11 mouse cellular contexts compared by ENCODE assay signal in genomic region chr9:100505498-100505897, GRCm38 (mm10). TPM values are rescaled to one million over a fixed set of nuclear protein-coding genes. Genes with fewer than 3 reads are reported as not detected.
DNase-seq lines count a peak whose midpoint lies in the region; ATAC-seq and TF ChIP-seq lines count a peak whose summit lies in the region.
"Had no signal": no experiment of that assay in that cellular context is flagged by ENCODE, and none has a peak within 500 bp of the region (broad histone marks: within the 10 kb centered on the region; RNA-seq: fewer than 3 reads in every experiment).

No protein-coding gene starts in this region.

- H3K4me2 ChIP-seq in heart, postnatal 0 days (ENCODE audit: low read depth, low read length): peak overlapping the region; percentile 44
- H3K4me2 ChIP-seq in lung, embryonic 16.5 days (ENCODE audit: low read depth, low read length): peak overlapping the region; percentile 29
- H3K4me2 ChIP-seq in stomach, postnatal 0 days (replicated peaks; ENCODE audit: low read depth): peak overlapping the region; percentile 37

- no peaks in the 10 kb centered on the region for H3K9me3 ChIP-seq in heart, postnatal 0 days (replicated peaks; ENCODE audit: control insufficient read depth, low read length)
- no peaks in the 10 kb centered on the region for H3K9me3 ChIP-seq in lung, embryonic 16.5 days (ENCODE audit: control insufficient read depth, low read length)
- no peaks in the 10 kb centered on the region for H3K9me3 ChIP-seq in stomach, postnatal 0 days (ENCODE audit: control insufficient read depth, low read length)

- H3K4me1 ChIP-seq in cerebellum, adult 2 months (ENCODE audit: control insufficient read depth, insufficient read depth, low read length): no peaks in the 10 kb centered on the region; the same call in 1 of the 2 replicates
- no peaks in the 10 kb centered on the region; the same call in 1 of the 2 replicates for H3K4me1 ChIP-seq in heart, postnatal 0 days (ENCODE audit: control insufficient read depth, insufficient read depth)
- no peaks in the 10 kb centered on the region for H3K4me1 ChIP-seq in lung, embryonic 16.5 days (replicated peaks; ENCODE audit: control insufficient read depth, insufficient read depth, low read length)
- no peaks in the 10 kb centered on the region for H3K4me1 ChIP-seq in stomach, postnatal 0 days (replicated peaks; ENCODE audit: control insufficient read depth, insufficient read depth)

- TF ChIP-seq CTCF in cerebellum, adult 2 months (IDR thresholded peaks at IDR 0.05; ENCODE audit: borderline replicate concordance, insufficient read depth, low read depth, low read length): no peak
- TF ChIP-seq CTCF in heart, postnatal 0 days (IDR thresholded peaks at IDR 0.05; ENCODE audit: low read depth): no peak
- no peak for TF ChIP-seq CTCF in stomach, postnatal 0 days (IDR thresholded peaks at IDR 0.05; ENCODE audit: low read depth)

- no peaks in the 10 kb centered on the region for H3K36me3 ChIP-seq in heart, postnatal 0 days (replicated peaks; ENCODE audit: control insufficient read depth, insufficient read depth, low read length)
- peaks cover 3% of the 10 kb centered on the region for H3K36me3 ChIP-seq in lung, embryonic 16.5 days (ENCODE audit: control insufficient read depth, insufficient read depth, low read length)
- H3K36me3 ChIP-seq in stomach, postnatal 0 days (ENCODE audit: control insufficient read depth, insufficient read depth, low read length): no peaks in the 10 kb centered on the region

- no peak for TF ChIP-seq POLR2A in cerebellum, adult 2 months (IDR thresholded peaks at IDR 0.05; ENCODE audit: borderline replicate concordance, insufficient read depth, low read length)

- ATAC-seq in heart, postnatal 0 days (ENCODE audit: insufficient read depth, low read depth): no peak
- ATAC-seq in lung, embryonic 16.5 days (ENCODE audit: low read depth): no peak
- no peak for ATAC-seq in stomach, postnatal 0 days (ENCODE audit: low FRiP score, low TSS enrichment)

- H3K27ac ChIP-seq in cerebellum, adult 2 months (ENCODE audit: insufficient read depth, low read length): peak overlapping the region; percentile 52
- peak overlapping the region; percentile 65 for H3K27ac ChIP-seq in heart, postnatal 0 days (ENCODE audit: low read depth)
- no peak overlapping the region for H3K27ac ChIP-seq in lung, embryonic 16.5 days (ENCODE audit: low read length)
- H3K27ac ChIP-seq in stomach, postnatal 0 days (replicated peaks): peak overlapping the region; percentile 66

- no peaks in the 10 kb centered on the region; the same call in 1 of the 2 replicates for H3K27me3 ChIP-seq in cerebellum, adult 2 months (ENCODE audit: control insufficient read depth, insufficient read depth, low read length)
- no peaks in the 10 kb centered on the region for H3K27me3 ChIP-seq in heart, postnatal 0 days (ENCODE audit: control insufficient read depth, insufficient read depth, low read length)
- no peaks in the 10 kb centered on the region for H3K27me3 ChIP-seq in lung, embryonic 16.5 days (ENCODE audit: control insufficient read depth, insufficient read depth, low read depth, low read length)
- no peaks in the 10 kb centered on the region for H3K27me3 ChIP-seq in stomach, postnatal 0 days (ENCODE audit: control insufficient read depth, insufficient read depth, low read length)

- intact Hi-C loops in heart, postnatal 14 days (cut with DNase I): loop anchor here (5.0 kb wide), 1 partner anchor 42 kb away; the partner anchor contains the start of gene Nck1

- peak; percentile 38 to 61 for DNase-seq in cerebellum, adult 2 months
- DNase-seq in cerebellum, postnatal 10 days: no peak
- no peak for DNase-seq in heart, postnatal 0 days (ENCODE audit: low spot score)
- no peak for DNase-seq in heart, postnatal 14 days
- no peak for DNase-seq in lung, postnatal 25 days (ENCODE audit: low spot score)
- DNase-seq in stomach, postnatal 0 days (ENCODE audit: low spot score): no peak
- DNase-seq in layer of hippocampus, adult 9-11 months: no peak
- DNase-seq: adrenal gland, postnatal 36 days; heart, postnatal 36 days; kidney, postnatal 10 days had no signal

- no peak for TF ChIP-seq EP300 in heart, postnatal 0 days (IDR thresholded peaks at IDR 0.05; ENCODE audit: low read depth)
- no peak for TF ChIP-seq EP300 in stomach, postnatal 0 days (optimal IDR thresholded peaks at IDR 0.05)

- H3K9ac ChIP-seq in heart, postnatal 0 days (replicated peaks; ENCODE audit: low read depth, low read length): peak overlapping the region; percentile 4; the same call in 1 of the 2 replicates
- H3K9ac ChIP-seq in lung, embryonic 16.5 days (ENCODE audit: low read length): no peak overlapping the region
- H3K9ac ChIP-seq in stomach, postnatal 0 days (ENCODE audit: low read length): no peak overlapping the region

- WGBS in cerebellum, adult 2 months: 6% methylated on average over 4 of the region's 4 CpGs
- 87% methylated on average over 4 of the region's 4 CpGs for WGBS in heart, postnatal 0 days
- WGBS in lung, embryonic 16.5 days: 80% methylated on average over 4 of the region's 4 CpGs
- WGBS in stomach, postnatal 0 days: 57% methylated on average over 4 of the region's 4 CpGs

- H3K4me3 ChIP-seq in cerebellum, adult 2 months (replicated peaks; ENCODE audit: insufficient read depth, low read depth, low read length): no peak overlapping the region
- peak overlapping the region; percentile 42 for H3K4me3 ChIP-seq in heart, postnatal 0 days (ENCODE audit: low read depth, low read length)
- H3K4me3 ChIP-seq in lung, embryonic 16.5 days (ENCODE audit: low read length): peak overlapping the region; percentile 13; the same call in 1 of the 2 replicates
- peak overlapping the region; percentile 23 for H3K4me3 ChIP-seq in stomach, postnatal 0 days (ENCODE audit: low read depth, low read length)

RNA-seq across cellular contexts. Expression of gene Il20rb, which starts 18.9 kb away (rescaled TPM):
- 76.5 and 79.5 TPM in 2 replicates for polyA plus RNA-seq in cerebellum, adult 2 months (2012; rRNA removed)
- 1.4 and 3.7 TPM in 2 replicates for total RNA-seq in heart, postnatal 0 days (2014; rRNA removed; ENCODE audit: low replicate concordance)
- 0.84 and 1.7 TPM in 2 replicates for polyA plus RNA-seq in heart, postnatal 0 days (2015; fragmentation: Nextera tagmentation; extraction: Ambion mirVana)
- total RNA-seq in heart, postnatal 14 days (2021): 1 to 10 TPM; 1.2 to 1.6 TPM
- polyA plus RNA-seq in lung, embryonic 16.5 days (2015; fragmentation: Nextera tagmentation; extraction: Ambion mirVana): 1.5 TPM in 2 replicates
- 4.8 and 5.1 TPM in 2 replicates for polyA plus RNA-seq in stomach, postnatal 0 days (2015; fragmentation: Nextera tagmentation; extraction: Ambion mirVana)

RNA-seq across cellular contexts. Expression of gene Nck1, which starts 40.4 kb away (rescaled TPM):
- polyA plus RNA-seq in cerebellum, adult 2 months (2012; rRNA removed): 50.8 and 53.3 TPM in 2 replicates
- 25.0 and 37.9 TPM in 2 replicates for total RNA-seq in heart, postnatal 0 days (2014; rRNA removed; ENCODE audit: low replicate concordance)
- 58.8 and 63.9 TPM in 2 replicates for polyA plus RNA-seq in heart, postnatal 0 days (2015; fragmentation: Nextera tagmentation; extraction: Ambion mirVana)
- 10 to 100 TPM; 49.8 to 56.2 TPM for total RNA-seq in heart, postnatal 14 days (2021)
- polyA plus RNA-seq in lung, embryonic 16.5 days (2015; fragmentation: Nextera tagmentation; extraction: Ambion mirVana): 87.8 and 88.3 TPM in 2 replicates
- 44.7 and 46.6 TPM in 2 replicates for polyA plus RNA-seq in stomach, postnatal 0 days (2015; fragmentation: Nextera tagmentation; extraction: Ambion mirVana)

Comparison
In these comparisons a context has a peak if more than half of its experiments do, and no peak if none do; other contexts are left out.
1. DNase-seq: peak in cerebellum, adult 2 months (2 of 2); none in cerebellum, postnatal 10 days (0 of 2), heart, postnatal 0 days (single experiment), heart, postnatal 14 days (0 of 2), lung, postnatal 25 days (single experiment), stomach, postnatal 0 days (single experiment) and layer of hippocampus, adult 9-11 months (single experiment).
2. RNA of gene Il20rb, which starts 18.9 kb away (polyA plus RNA-seq): 76.5 to 79.5 TPM in cerebellum, adult 2 months; 4.8 to 5.1 TPM in stomach, postnatal 0 days, 0.84 to 1.7 TPM in heart, postnatal 0 days and 1.5 TPM in lung, embryonic 16.5 days; every median in the first group is over 10 times any median in the second.
3. Peak in every context shown above with its lines, with median percentiles within 50 percentile points of each other: H3K4me2 ChIP-seq.